Mouse (Mus musculus) forebrain, embryonic 10.5 days (tissue): ENCODE data around the gene Urm1. TPM values are rescaled to one million over a fixed set of nuclear protein-coding genes. Genes with fewer than 3 reads are reported as not detected.
"Not testable (repeated sequence)": the region's sequence is repeated elsewhere in the genome, so short reads cannot be mapped to it uniquely, and the experiment has no call there.

Experiments used
- DNase-seq: peaks from one replicate; pipeline ENCODE4 v3.0.0-alpha.2; 2017; ENCODE audit warnings: low spot score; ENCODE audit errors: extremely low spot score
- H3K27ac ChIP-seq: fragments of 300-500 bp; sonication (generic); 2 replicates; pipeline ENCODE4 v1.5.1; 2016; ENCODE audit warnings: mild to moderate bottlenecking
- H3K27me3 ChIP-seq: fragments of 300-500 bp; sonication (generic); 2 replicates; pipeline ENCODE4 v1.6.1; 2016; ENCODE audit warnings: mild to moderate bottlenecking; ENCODE audit not compliant: poor library complexity, severe bottlenecking
- H3K36me3 ChIP-seq: fragments of 300-500 bp; sonication (generic); replicated peaks from 2 replicates; pipeline ENCODE4 v1.6.1; 2016; ENCODE audit warnings: mild to moderate bottlenecking, moderate library complexity
- H3K4me1 ChIP-seq: fragments of 300-500 bp; sonication (generic); 2 replicates; pipeline ENCODE4 v1.6.1; 2016
- H3K4me3 ChIP-seq: fragments of 300-500 bp; sonication (generic); 2 replicates; pipeline ENCODE4 v1.5.1; 2016; ENCODE audit warnings: mild to moderate bottlenecking, moderate library complexity
- H3K9me3 ChIP-seq: fragments of 300-500 bp; sonication (generic); 2 replicates; pipeline ENCODE4 v1.6.1; 2016; ENCODE audit warnings: mild to moderate bottlenecking, moderate library complexity
- WGBS: fragments of 180-500 bp; shearing (Covaris S2); methylation state at CpG from one replicate; pipeline ENCODE4 v1.1.7; 2016; 5-methylcytosine and 5-hydroxymethylcytosine counted together
- microRNA-seq: library from miRNA; unstranded; fragments of <30 nt; microRNA quantifications from one replicate; pipeline ENCODE4, GENCODE M21; 2017
- polyA plus RNA-seq: library from polyadenylated mRNA; unstranded; fragments of >200 nt; fragmentation: Nextera tagmentation; extraction: Ambion mirVana; gene quantifications from 2 replicates; pipeline ENCODE4 v1.2.1, GENCODE M21; 2016

The Urm1 gene
- polyA plus RNA-seq, 1 experiment from 2014 or later: 15.9 TPM

DNA sequence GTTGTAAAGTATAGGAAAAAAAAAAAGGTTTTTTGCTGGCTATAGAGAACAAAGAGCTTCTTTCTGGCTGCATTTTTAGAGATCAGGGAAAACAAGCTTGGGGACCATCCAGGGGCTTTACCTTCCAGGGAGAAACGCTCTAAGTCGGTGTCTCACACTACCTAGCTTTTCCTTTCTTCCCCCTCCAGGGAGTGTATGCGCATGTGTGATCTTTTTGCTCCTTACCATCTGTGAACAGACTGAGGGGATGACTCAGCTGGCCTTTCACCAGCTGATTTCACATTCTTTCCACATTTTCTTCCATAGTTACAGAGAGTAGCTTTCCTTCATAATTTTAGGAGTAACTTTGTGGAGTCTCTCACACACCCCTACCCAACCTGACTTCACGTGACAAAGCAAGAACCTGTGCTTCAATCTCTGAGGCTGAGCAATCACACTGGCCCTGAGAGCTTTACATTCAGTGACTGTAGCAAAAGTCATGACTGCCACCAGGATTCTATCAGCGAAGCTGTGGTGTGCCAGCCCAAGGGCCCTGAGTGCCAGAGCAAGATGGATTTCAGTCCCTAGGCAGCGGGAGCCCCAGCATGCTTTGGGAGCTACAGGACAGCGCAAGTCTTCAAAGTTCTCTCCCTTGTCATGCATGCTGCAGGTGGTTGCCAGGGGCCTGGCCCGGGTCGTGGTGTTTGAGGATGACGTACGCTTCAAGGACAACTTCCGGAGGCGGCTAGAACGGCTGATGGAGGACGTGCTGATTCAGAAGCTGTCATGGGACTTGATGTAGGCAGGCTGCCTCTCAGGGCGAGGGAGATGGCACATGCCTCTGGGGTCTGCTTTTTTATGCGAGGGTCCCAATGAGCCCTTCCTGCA lies 60.3 kb downstream of the Urm1 start:
- Histone ChIP-seq H3K4me1 (peaks cover 4% of the 10 kb centered on the region; the same call in 1 of the 2 replicates), H3K9me3 (no peaks in the 10 kb centered on the region), H3K27me3 (0 out of 2 replicates have a peak, but pooled peaks cover 3% of the 10 kb centered on the region), H3K27ac (no peak overlapping the region), H3K4me3 (no peak overlapping the region), H3K36me3 (peaks cover 26% of the 10 kb centered on the region)
- 81% methylated on average over 17 of the region's 17 CpGs for WGBS
- no peak for DNase-seq

DNA sequence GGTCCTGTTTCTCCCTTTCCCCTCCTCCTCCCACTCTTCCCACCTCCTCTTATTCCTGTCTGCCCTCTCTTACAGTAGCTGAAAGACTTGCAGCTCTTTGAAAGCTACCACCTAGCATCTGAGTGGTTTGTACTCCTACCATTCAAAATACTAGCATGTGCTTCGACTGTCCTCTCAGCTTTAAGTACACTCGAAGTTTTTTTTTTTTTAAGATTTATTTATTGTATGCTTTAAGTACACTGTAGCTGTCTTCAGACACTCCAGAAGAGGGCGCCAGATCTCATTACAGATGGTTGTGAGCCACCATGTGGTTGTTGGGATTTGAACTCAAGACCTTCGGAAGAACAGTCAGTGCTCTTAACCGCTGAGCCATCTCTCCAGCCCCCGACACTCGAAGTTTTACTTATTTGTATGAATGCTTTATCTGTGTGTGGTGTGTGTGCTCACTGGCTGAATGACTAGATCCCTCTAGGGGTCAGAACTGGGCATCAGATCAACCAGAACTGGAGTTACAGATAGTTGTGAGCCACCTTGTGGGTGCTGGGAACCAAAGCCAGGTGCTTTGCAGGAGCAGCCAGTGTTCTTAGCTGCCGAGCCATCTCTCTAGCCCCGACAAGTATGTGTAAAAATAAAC lies 66.9 kb downstream of the Urm1 start:
- H3K4me1 ChIP-seq: peaks cover 24% of the 10 kb centered on the region
- H3K9me3 ChIP-seq, H3K36me3 ChIP-seq, DNase-seq, H3K4me3 ChIP-seq, H3K27ac ChIP-seq: not testable (repeated sequence)
- H3K27me3 ChIP-seq: peaks cover 13% of the 10 kb centered on the region; the same call in 1 of the 2 replicates
- 85% methylated on average over 9 of the region's 9 CpGs for WGBS

DNA sequence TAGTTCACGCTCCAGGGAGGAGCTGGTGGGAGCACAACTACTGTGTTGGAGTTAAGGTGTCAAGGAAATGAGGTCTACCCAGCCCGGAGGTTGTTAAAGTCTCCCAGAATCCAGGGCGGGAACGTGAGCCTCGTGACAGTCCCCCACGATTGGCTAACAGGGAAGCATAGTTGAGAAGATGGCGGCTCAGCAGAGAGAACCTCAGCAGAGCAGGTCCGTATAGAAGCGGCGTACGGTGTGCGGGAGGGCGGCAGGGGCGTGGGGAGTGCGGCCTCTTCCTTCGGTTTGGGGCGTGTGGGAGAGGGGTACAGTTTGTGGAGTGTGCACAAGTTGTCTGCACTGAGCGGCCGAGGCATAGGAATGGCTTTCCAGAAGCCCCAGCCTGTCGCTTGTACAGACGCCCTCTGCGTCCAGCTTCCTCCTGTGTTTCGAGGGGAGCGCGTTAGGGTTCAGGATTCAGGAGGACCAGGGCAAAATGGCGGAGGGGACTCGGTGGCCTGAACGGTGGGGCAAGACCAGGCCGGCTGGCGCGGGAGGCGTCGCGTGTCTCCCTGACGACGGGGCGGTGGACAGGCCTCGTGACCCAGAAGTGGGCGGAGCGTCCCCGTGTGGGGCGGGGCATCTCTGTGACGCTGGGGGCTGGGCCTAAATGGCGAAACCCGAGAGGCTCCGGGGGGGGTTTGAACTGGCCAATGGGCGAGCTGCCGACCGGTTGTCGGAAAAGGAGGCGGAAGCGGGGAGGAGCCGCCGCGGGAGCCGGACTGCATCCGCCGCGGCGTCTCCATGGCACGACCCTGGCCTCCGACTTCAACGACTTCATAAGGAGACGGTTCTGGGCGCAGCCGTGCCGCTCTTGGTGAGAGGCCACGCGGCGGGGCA lies 69.4 kb downstream of the Urm1 start, which contains the start of gene Odf2:
Gene Odf2, plus strand, starts transcription at position 156 of the 879 bp plus-strand sequence.
- under 1% methylated on average over 70 of the region's 70 CpGs for WGBS
- Histone ChIP-seq H3K4me3 (peak within 1 kb of the TSS; percentile 100), H3K27me3 (peaks cover 13% of the 10 kb centered on the region; the same call in 1 of the 2 replicates)

DNA sequence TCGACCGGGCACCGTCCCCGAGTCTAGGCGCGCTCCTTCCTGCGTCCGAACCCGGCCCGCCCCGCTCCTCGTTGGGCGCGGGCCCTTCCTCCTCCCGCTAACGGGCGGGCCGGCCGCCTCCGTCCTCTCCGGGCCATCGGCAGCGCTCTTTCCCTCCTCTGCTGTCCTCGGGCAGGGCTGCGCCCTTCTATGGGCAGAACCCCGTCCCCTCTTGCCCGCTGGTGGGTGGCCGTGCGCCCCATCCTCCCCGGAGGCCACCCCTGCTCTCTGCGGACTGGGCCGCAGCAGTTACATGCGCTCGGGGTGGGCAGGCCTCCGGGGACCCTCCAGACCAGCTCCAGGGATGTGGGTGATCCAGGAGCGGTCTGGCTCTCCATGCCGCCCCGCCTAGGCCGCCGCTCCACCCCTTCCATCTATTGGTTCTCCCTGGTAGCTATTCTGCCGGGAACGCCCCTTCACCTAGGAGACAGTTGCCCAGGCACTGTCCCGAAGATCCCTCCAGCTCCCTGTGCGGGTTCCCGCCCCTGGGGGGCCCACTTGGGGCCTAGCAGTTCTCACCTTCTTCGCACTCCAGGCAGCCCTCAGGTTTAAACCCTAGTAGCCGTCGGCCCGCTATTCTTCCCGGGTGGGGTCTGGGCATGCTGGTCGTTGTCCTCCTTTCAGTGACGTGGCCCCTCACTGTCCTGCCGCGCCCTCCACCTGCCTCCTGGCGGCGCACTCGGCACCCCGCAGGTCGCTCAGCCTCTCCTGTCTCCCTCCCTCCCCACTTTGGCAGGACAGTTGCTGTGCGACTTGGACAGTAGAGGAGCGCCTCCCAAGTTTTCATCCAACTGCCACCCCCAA lies 70.3 kb downstream of the Urm1 start:
- peak; percentile 92 for DNase-seq
- peak overlapping the region; percentile 100 for H3K4me3 ChIP-seq
- H3K9me3 ChIP-seq: no peaks in the 10 kb centered on the region
- H3K4me1 ChIP-seq: peaks cover 24% of the 10 kb centered on the region
- peaks cover 13% of the 10 kb centered on the region; the same call in 1 of the 2 replicates for H3K27me3 ChIP-seq
- peaks cover 39% of the 10 kb centered on the region for H3K36me3 ChIP-seq
- H3K27ac ChIP-seq: peak overlapping the region; percentile 98
- under 1% methylated on average over 61 of the region's 61 CpGs for WGBS

More for the DNA sequence above, 69.4 kb downstream of the Urm1 start, which contains the start of gene Odf2:
- Histone ChIP-seq H3K9me3 (no peaks in the 10 kb centered on the region), H3K27ac (peak within 1 kb of the TSS; percentile 98), H3K4me1 (peaks cover 24% of the 10 kb centered on the region), H3K36me3 (peaks cover 30% of the 10 kb centered on the region)
- peak; percentile 100 for DNase-seq

DNA sequence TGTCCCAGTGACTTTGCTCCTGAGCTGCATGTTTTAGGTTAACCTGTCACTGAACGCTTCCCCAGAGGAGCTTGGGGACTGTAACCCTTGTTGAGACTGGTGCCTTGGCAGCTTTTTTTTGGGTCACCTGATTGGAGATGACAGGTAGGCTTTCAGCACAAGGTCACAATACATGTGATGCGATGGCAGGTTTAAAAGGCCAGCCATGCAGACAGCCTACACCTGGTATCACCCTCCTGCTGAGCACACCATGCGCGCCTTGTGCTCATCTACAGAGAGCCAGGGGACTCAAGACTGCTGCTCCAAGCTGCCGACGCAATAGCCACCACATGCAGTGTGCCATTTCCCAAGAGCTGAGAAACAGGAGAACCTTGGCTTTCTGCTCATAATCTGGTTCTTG lies 71.9 kb downstream of the Urm1 start:
- H3K27ac ChIP-seq: no peak overlapping the region

More for the DNA sequence above, 71.9 kb downstream of the Urm1 start:
- Histone ChIP-seq H3K36me3 (peaks cover 54% of the 10 kb centered on the region), H3K4me3 (no peak overlapping the region; the same call in 1 of the 2 replicates), H3K4me1 (peaks cover 24% of the 10 kb centered on the region), H3K9me3 (no peaks in the 10 kb centered on the region), H3K27me3 (peaks cover 13% of the 10 kb centered on the region; the same call in 1 of the 2 replicates)
- 93% methylated on average over 6 of the region's 6 CpGs for WGBS
- DNase-seq: no peak

Small RNAs within 50 kb of the gene (microRNA-seq; reads per million reads assigned to microRNA genes)
- gene Mir219a-2 (not detected), gene Mir219b (not detected)

Other genes with a start within 250 kb of the Urm1 start
- 15.9 and 17.2 TPM in 2 replicates for gene Rapgef1, start 200.4 kb upstream of the Urm1 start, polyA plus RNA-seq
- not detected in 2 replicates for gene Gm13420, start 68.4 kb upstream of the Urm1 start, polyA plus RNA-seq
- not detected in 2 replicates for gene Gm13547, start 60.8 kb upstream of the Urm1 start, polyA plus RNA-seq
- gene Coq4, start 32.6 kb upstream of the Urm1 start, polyA plus RNA-seq: 44.4 and 47.5 TPM in 2 replicates
- 56.3 and 57.6 TPM in 2 replicates for gene Trub2, start 31.6 kb upstream of the Urm1 start, polyA plus RNA-seq
- gene Slc27a4, start 17.4 kb upstream of the Urm1 start, polyA plus RNA-seq: 7.9 and 8.6 TPM in 2 replicates
- gene Cercam, start 49.1 kb downstream of the Urm1 start, polyA plus RNA-seq: 15.0 and 16.3 TPM in 2 replicates
- 124 and 125 TPM in 2 replicates for gene Odf2, start 69.1 kb downstream of the Urm1 start, polyA plus RNA-seq
- gene Gle1, start 115.4 kb downstream of the Urm1 start, polyA plus RNA-seq: 74.9 and 77.4 TPM in 2 replicates
- 85.9 and 90.3 TPM in 2 replicates for gene Sptan1, start 145.5 kb downstream of the Urm1 start, polyA plus RNA-seq
- 33.1 and 33.4 TPM in 2 replicates for gene Wdr34, start 228.8 kb downstream of the Urm1 start, polyA plus RNA-seq
- gene Set, start 237.3 kb downstream of the Urm1 start, polyA plus RNA-seq: 944 and 983 TPM in 2 replicates